ENCODE assay signal across 8 mouse cellular contexts in genomic region chr16:35817255-35818089, GRCm38 (mm10). TPM values are rescaled to one million over a fixed set of nuclear protein-coding genes. Genes with fewer than 3 reads are reported as not detected.
DNase-seq lines count a peak whose midpoint lies in the region; ATAC-seq lines count a peak whose summit lies in the region.

No protein-coding gene starts in this region.

- no peak overlapping the region for H3K27ac ChIP-seq in embryonic facial prominence, embryonic 13.5 days
- H3K27ac ChIP-seq in heart, embryonic 10.5 days = no peak overlapping the region
- no peak overlapping the region for H3K27ac ChIP-seq in kidney, embryonic 16.5 days (ENCODE audit: low read length)

- WGBS in embryonic facial prominence, embryonic 13.5 days = 40% methylated on average over 13 of the region's 13 CpGs
- WGBS in heart, embryonic 10.5 days = 44% methylated on average over 13 of the region's 13 CpGs
- 36% methylated on average over 13 of the region's 13 CpGs for WGBS in kidney, embryonic 16.5 days

- H3K27me3 ChIP-seq in embryonic facial prominence, embryonic 13.5 days = no peaks in the 10 kb centered on the region
- no peaks in the 10 kb centered on the region for H3K27me3 ChIP-seq in heart, embryonic 10.5 days (ENCODE audit: insufficient read depth, poor library complexity, severe bottlenecking)
- H3K27me3 ChIP-seq in kidney, embryonic 16.5 days (ENCODE audit: insufficient read depth, low read length) = no peaks in the 10 kb centered on the region
- no peaks in the 10 kb centered on the region for H3K27me3 ChIP-seq in splenic B cell, adult 2 months (ENCODE audit: control insufficient read depth, insufficient read depth, low read length, poor library complexity, severe bottlenecking)

- no peak overlapping the region for H3K9ac ChIP-seq in embryonic facial prominence, embryonic 13.5 days
- H3K9ac ChIP-seq in kidney, embryonic 16.5 days (replicated peaks; ENCODE audit: low read length) = no peak overlapping the region

- 0 out of 2 replicates have a peak, but pooled peaks have one; percentile 59 for ATAC-seq in embryonic facial prominence, embryonic 13.5 days (ENCODE audit: insufficient number of reproducible peaks, insufficient read depth, low FRiP score, low TSS enrichment, low read depth)
- peak; percentile 85; the same call in 1 of the 2 replicates for ATAC-seq in kidney, embryonic 16.5 days (ENCODE audit: low FRiP score, low TSS enrichment)

- peak; percentile 76 for DNase-seq in 416B (ENCODE audit: low read depth)
- DNase-seq in adrenal gland, postnatal 36 days = peak; percentile 84
- peak; percentile 87 for DNase-seq in heart, embryonic 10.5 days (ENCODE audit: low spot score)
- DNase-seq in liver = peak; percentile 83
- DNase-seq in naive thymus-derived CD4-positive, alpha-beta T cell, adult 2 months (ENCODE audit: low read depth) = peak; percentile 89
- peak; percentile 83 for DNase-seq in splenic B cell, adult 2 months (ENCODE audit: low read depth, low spot score)

- H3K36me3 ChIP-seq in embryonic facial prominence, embryonic 13.5 days = peaks cover 31% of the 10 kb centered on the region
- H3K36me3 ChIP-seq in heart, embryonic 10.5 days = peaks cover 38% of the 10 kb centered on the region; the same call in 1 of the 2 replicates
- H3K36me3 ChIP-seq in kidney, embryonic 16.5 days (ENCODE audit: insufficient read depth, low read length) = 0 out of 2 replicates have a peak, but pooled peaks cover 3% of the 10 kb centered on the region
- peaks cover 4% of the 10 kb centered on the region; the same call in 1 of the 2 replicates for H3K36me3 ChIP-seq in splenic B cell, adult 2 months (ENCODE audit: control insufficient read depth, insufficient read depth, low read length, poor library complexity, severe bottlenecking)

- peaks cover 12% of the 10 kb centered on the region for H3K4me1 ChIP-seq in embryonic facial prominence, embryonic 13.5 days
- H3K4me1 ChIP-seq in heart, embryonic 10.5 days = no peaks in the 10 kb centered on the region
- H3K4me1 ChIP-seq in kidney, embryonic 16.5 days (ENCODE audit: insufficient read depth, low read length) = no peaks in the 10 kb centered on the region

- no peak overlapping the region for H3K4me3 ChIP-seq in embryonic facial prominence, embryonic 13.5 days
- no peak overlapping the region for H3K4me3 ChIP-seq in heart, embryonic 10.5 days
- no peak overlapping the region for H3K4me3 ChIP-seq in kidney, embryonic 16.5 days (ENCODE audit: low read length)

- no peaks in the 10 kb centered on the region for H3K9me3 ChIP-seq in embryonic facial prominence, embryonic 13.5 days
- no peaks in the 10 kb centered on the region for H3K9me3 ChIP-seq in heart, embryonic 10.5 days
- no peaks in the 10 kb centered on the region for H3K9me3 ChIP-seq in kidney, embryonic 16.5 days (ENCODE audit: low read length)

- H3K4me2 ChIP-seq in embryonic facial prominence, embryonic 13.5 days = no peak overlapping the region
- H3K4me2 ChIP-seq in kidney, embryonic 16.5 days (replicated peaks; ENCODE audit: low read depth, low read length) = no peak overlapping the region

RNA-seq across cellular contexts. Expression of gene Hspbap1, which starts 47.3 kb away (rescaled TPM):
- total RNA-seq in adrenal gland, postnatal 36 days (2021) = 1 to 10 TPM; 5.7 to 7.0 TPM
- 18.0 and 18.4 TPM in 2 replicates for polyA plus RNA-seq in embryonic facial prominence, embryonic 13.5 days (2015; fragmentation: Nextera tagmentation; extraction: Ambion mirVana)
- 16.5 and 21.8 TPM in 2 replicates for polyA plus RNA-seq in heart, embryonic 10.5 days (2016; fragmentation: Nextera tagmentation; extraction: Ambion mirVana)
- 16.7 and 17.3 TPM in 2 replicates for polyA plus RNA-seq in kidney, embryonic 16.5 days (2015; fragmentation: Nextera tagmentation; extraction: Ambion mirVana)

RNA-seq across cellular contexts. Expression of gene Dirc2, which starts 48.3 kb away (rescaled TPM):
- 10 to 100 TPM; 36.1 to 42.2 TPM for total RNA-seq in adrenal gland, postnatal 36 days (2021)
- polyA plus RNA-seq in embryonic facial prominence, embryonic 13.5 days (2015; fragmentation: Nextera tagmentation; extraction: Ambion mirVana) = 16.5 and 16.8 TPM in 2 replicates
- polyA plus RNA-seq in heart, embryonic 10.5 days (2016; fragmentation: Nextera tagmentation; extraction: Ambion mirVana) = 8.9 and 14.2 TPM in 2 replicates
- 12.2 and 12.3 TPM in 2 replicates for polyA plus RNA-seq in kidney, embryonic 16.5 days (2015; fragmentation: Nextera tagmentation; extraction: Ambion mirVana)

RNA-seq across cellular contexts. Expression of gene Parp14, which starts 53.9 kb away (rescaled TPM):
- total RNA-seq in adrenal gland, postnatal 36 days (2021) = 10 to 100 TPM; 14.8 to 15.7 TPM
- polyA plus RNA-seq in embryonic facial prominence, embryonic 13.5 days (2015; fragmentation: Nextera tagmentation; extraction: Ambion mirVana) = 0.55 and 0.96 TPM in 2 replicates
- polyA plus RNA-seq in heart, embryonic 10.5 days (2016; fragmentation: Nextera tagmentation; extraction: Ambion mirVana) = 0.15 and 0.22 TPM in 2 replicates
- 1.3 and 1.4 TPM in 2 replicates for polyA plus RNA-seq in kidney, embryonic 16.5 days (2015; fragmentation: Nextera tagmentation; extraction: Ambion mirVana)
